In genomic region chr3:144827257-144827656, GRCm38 (mm10) we compare ENCODE assay signal across 32 mouse cellular contexts. TPM values are rescaled to one million over a fixed set of nuclear protein-coding genes. Genes with fewer than 3 reads are reported as not detected.
A peak's percentile ranks its signal among the peaks of the same experiment; 100 is the strongest.
DNase-seq lines count a peak whose midpoint lies in the region; ATAC-seq and TF ChIP-seq lines count a peak whose summit lies in the region.
"Had no signal": no experiment of that assay in that cellular context is flagged by ENCODE, and none has a peak within 500 bp of the region (broad histone marks: within the 10 kb centered on the region; RNA-seq: fewer than 3 reads in every experiment).

No protein-coding gene starts in this region.

- no peak for DNase-seq in kidney, adult 2 months
- peak; percentile 9 for DNase-seq in kidney, postnatal 10 days
- DNase-seq in kidney, adult 18-20 months: no peak
- no peak for DNase-seq in MEL (ENCODE audit: low read depth, low spot score)
- no peak for DNase-seq in cerebellum, postnatal 36 days
- DNase-seq: adrenal gland, adult 2 months; adrenal gland, postnatal 25 days; cerebellum, adult 11-12 months; cerebellum, adult 8-10 months; cerebellum, postnatal 10 days; gastrocnemius, postnatal 10 days; gastrocnemius, postnatal 36 days; heart, adult 2 months; heart, postnatal 14 days; heart, postnatal 4 days had no signal

- no peak overlapping the region for H3K4me3 ChIP-seq in kidney, embryonic 15.5 days (replicated peaks)
- no peak overlapping the region for H3K4me3 ChIP-seq in kidney, adult 2 months (ENCODE audit: insufficient read depth, low read depth, low read length)
- no peak overlapping the region for H3K4me3 ChIP-seq in MEL (ENCODE audit: control insufficient read depth in 1 of 2, insufficient read depth in 1 of 2, low read depth in 2 of 2, low read length in 2 of 2)
- no peak overlapping the region for H3K4me3 ChIP-seq in liver, embryonic 12.5 days
- H3K4me3 ChIP-seq: forebrain, embryonic 10.5 days; forebrain, embryonic 13.5 days; heart, adult 2 months; heart, embryonic 10.5 days; heart, embryonic 13.5 days had no signal

- H3K36me3 ChIP-seq in kidney, embryonic 15.5 days: no peaks in the 10 kb centered on the region
- H3K36me3 ChIP-seq in kidney, adult 2 months (ENCODE audit: control insufficient read depth, insufficient read depth, low read length): no peaks in the 10 kb centered on the region
- peaks cover 0 to 5% of the 10 kb centered on the region in 2 experiments; a peak in 2 of 4 replicates for H3K36me3 ChIP-seq in MEL (ENCODE audit: control insufficient read depth in 1 of 2, insufficient read depth in 2 of 2, low read length in 2 of 2)
- H3K36me3 ChIP-seq in liver, embryonic 12.5 days: no peaks in the 10 kb centered on the region
- H3K36me3 ChIP-seq: forebrain, embryonic 10.5 days; heart, embryonic 10.5 days; heart, embryonic 13.5 days had no signal

- no peaks in the 10 kb centered on the region for H3K9me3 ChIP-seq in kidney, embryonic 15.5 days (replicated peaks)
- no peaks in the 10 kb centered on the region for H3K9me3 ChIP-seq in MEL (replicated peaks; ENCODE audit: insufficient read depth, low read length)
- no peaks in the 10 kb centered on the region for H3K9me3 ChIP-seq in liver, embryonic 12.5 days (replicated peaks)
- H3K9me3 ChIP-seq: forebrain, embryonic 10.5 days; forebrain, embryonic 13.5 days; heart, embryonic 10.5 days; heart, embryonic 13.5 days had no signal

- no peak for TF ChIP-seq CTCF in kidney, adult 2 months (conservative IDR thresholded peaks at IDR 0.05; ENCODE audit: insufficient read depth, insufficient read length, low read depth, low read length)
- no peak for TF ChIP-seq CTCF in MEL (IDR thresholded peaks at IDR 0.05 in 2 of 3, conservative IDR thresholded peaks at IDR 0.05 in 1 of 3; ENCODE audit: control insufficient read depth in 1 of 3, insufficient read depth in 1 of 3, low read depth in 2 of 3, low read length in 3 of 3, poor library complexity in 1 of 3, severe bottlenecking in 1 of 3)

- no peak for TF ChIP-seq EP300 in MEL (IDR thresholded peaks at IDR 0.05; ENCODE audit: low read depth in 1 of 2, low read length in 2 of 2)

- no peak overlapping the region for H3K9ac ChIP-seq in kidney, embryonic 15.5 days
- no peak overlapping the region for H3K9ac ChIP-seq in MEL (ENCODE audit: control insufficient read depth, low read depth, low read length, poor library complexity, severe bottlenecking)
- no peak overlapping the region for H3K9ac ChIP-seq in liver, embryonic 12.5 days
- H3K9ac ChIP-seq: forebrain, embryonic 13.5 days; heart, embryonic 13.5 days; hindbrain, embryonic 14.5 days had no signal

- no peaks in the 10 kb centered on the region for H3K27me3 ChIP-seq in kidney, embryonic 15.5 days
- no peaks in the 10 kb centered on the region for H3K27me3 ChIP-seq in kidney, adult 2 months (replicated peaks; ENCODE audit: control insufficient read depth, insufficient read depth, low read length)
- H3K27me3 ChIP-seq in MEL (ENCODE audit: control insufficient read depth in 1 of 2, insufficient read depth in 2 of 2, low read length in 2 of 2): no peaks in the 10 kb centered on the region
- no peaks in the 10 kb centered on the region for H3K27me3 ChIP-seq in liver, embryonic 12.5 days (replicated peaks)
- H3K27me3 ChIP-seq: forebrain, embryonic 13.5 days; heart, embryonic 13.5 days had no signal

- 50% methylated on average over 6 of the region's 6 CpGs for WGBS in kidney, embryonic 15.5 days
- WGBS in kidney, adult 2 months: 32% methylated on average over 6 of the region's 6 CpGs
- 67% methylated on average over 6 of the region's 6 CpGs for WGBS in liver, embryonic 12.5 days (ENCODE audit: insufficient replicate concordance)

- no peak overlapping the region for H3K27ac ChIP-seq in kidney, embryonic 15.5 days
- H3K27ac ChIP-seq in kidney, adult 2 months (ENCODE audit: insufficient read depth, low read depth, low read length): no peak overlapping the region
- H3K27ac ChIP-seq in MEL (ENCODE audit: control insufficient read depth, low read depth, low read length): no peak overlapping the region
- no peak overlapping the region for H3K27ac ChIP-seq in liver, embryonic 12.5 days
- H3K27ac ChIP-seq: forebrain, embryonic 10.5 days; forebrain, embryonic 13.5 days; heart, adult 2 months; heart, embryonic 10.5 days; heart, embryonic 13.5 days; hindbrain, embryonic 14.5 days; hindbrain, postnatal 0 days had no signal

- H3K79me2 ChIP-seq in MEL (ENCODE audit: control insufficient read depth, insufficient read depth, low read length, poor library complexity): no peaks in the 10 kb centered on the region

- H3K4me1 ChIP-seq in kidney, embryonic 15.5 days: no peaks in the 10 kb centered on the region
- H3K4me1 ChIP-seq in kidney, adult 2 months (ENCODE audit: control insufficient read depth, insufficient read depth, low read length): no peaks in the 10 kb centered on the region
- peaks cover 2 to 6% of the 10 kb centered on the region in 2 experiments; a peak in 2 of 4 replicates for H3K4me1 ChIP-seq in MEL (ENCODE audit: control insufficient read depth in 1 of 2, insufficient read depth in 2 of 2, low read length in 2 of 2)
- H3K4me1 ChIP-seq in liver, embryonic 12.5 days: no peaks in the 10 kb centered on the region
- H3K4me1 ChIP-seq: forebrain, embryonic 10.5 days; forebrain, embryonic 13.5 days; heart, embryonic 10.5 days; heart, embryonic 13.5 days had no signal

- H3K4me2 ChIP-seq in kidney, embryonic 15.5 days: no peak overlapping the region
- no peak overlapping the region for H3K4me2 ChIP-seq in liver, embryonic 12.5 days
- H3K4me2 ChIP-seq: forebrain, embryonic 13.5 days; heart, embryonic 13.5 days; hindbrain, embryonic 14.5 days had no signal

- peak; percentile 78; the same call in 1 of the 2 replicates for ATAC-seq in kidney, embryonic 15.5 days (replicated peaks; ENCODE audit: low FRiP score)
- ATAC-seq in megakaryocyte-erythroid progenitor cell, adult 5-6 weeks (replicated peaks; ENCODE audit: low FRiP score, low TSS enrichment, poor library complexity, severe bottlenecking): peak; percentile 27
- no peak for ATAC-seq in liver, embryonic 12.5 days
- ATAC-seq: CD4-positive, CD25-positive, alpha-beta regulatory T cell, adult 4 months; forebrain, embryonic 13.5 days; forebrain, embryonic 16.5 days; hindbrain, postnatal 0 days had no signal

- TF ChIP-seq RAD21 in MEL (IDR thresholded peaks at IDR 0.05; ENCODE audit: low read depth, low read length): no peak

- TF ChIP-seq POLR2A in kidney, adult 2 months (IDR thresholded peaks at IDR 0.05; ENCODE audit: low read depth, low read length): no peak
- no peak for TF ChIP-seq POLR2A in MEL (IDR thresholded peaks at IDR 0.05; ENCODE audit: control insufficient read depth in 1 of 2, insufficient read depth in 1 of 2, low read depth in 1 of 2, low read length in 2 of 2, poor library complexity in 1 of 2)

TF ChIP-seq in MEL, 35 proteins besides CTCF, POLR2A, EP300 and RAD21:
- TF ChIP-seq TCF12 (IDR thresholded peaks at IDR 0.05; ENCODE audit: low read depth, low read length) (no peak), SMC3 (IDR thresholded peaks at IDR 0.05; ENCODE audit: low read depth, low read length) (0 out of 2 replicates have a peak, but pooled peaks have one; percentile 4)
TF ChIP-seq in MEL: peak in this region for 1.

RNA-seq across cellular contexts. Expression of gene Clca3a2, which starts 8.0 kb away (rescaled TPM):
- polyA plus RNA-seq in kidney, embryonic 15.5 days (2015; fragmentation: Nextera tagmentation; extraction: Ambion mirVana): 0.38 and 0.41 TPM in 2 replicates
- polyA plus RNA-seq in kidney, adult 2 months (2012; rRNA removed): 0.63 and 0.75 TPM in 2 replicates
- total RNA-seq in MEL (2012; rRNA removed): 0.08 and 0.13 TPM in 2 replicates
- 1 to 10 TPM in 1 of 2 experiments, not detected in 1; 1.5 TPM for polyA plus RNA-seq in MEL (2012; ENCODE audit: insufficient read depth in 1 of 2, insufficient read length in 2 of 2, low read depth in 1 of 2, low replicate concordance in 2 of 2, missing spikeins in 1 of 2)
- not detected in 2 replicates for total RNA-seq in megakaryocyte-erythroid progenitor cell, adult 5-6 weeks (2014; fragmentation: Nextera tagmentation)
- total RNA-seq in megakaryocyte-erythroid progenitor cell, adult 5-6 weeks (2017): not detected in 2 replicates
- polyA plus RNA-seq in liver, embryonic 12.5 days (2016; fragmentation: Nextera tagmentation; extraction: Ambion mirVana): not detected in 2 replicates
- total RNA-seq: adrenal gland, adult 2 months; adrenal gland, postnatal 25 days; gastrocnemius, adult 18-20 months; gastrocnemius, postnatal 10 days; gastrocnemius, postnatal 36 days; granulocyte monocyte progenitor cell, adult 5-6 weeks had no signal
- polyA plus RNA-seq: adrenal gland, adult 2 months; C2C12; CD4-positive, CD25-positive, alpha-beta regulatory T cell, adult 4 months; embryonic facial prominence, embryonic 11.5 days; forebrain, embryonic 10.5 days; forebrain, embryonic 16.5 days; hindbrain, embryonic 14.5 days had no signal

RNA-seq across cellular contexts. Expression of gene Clca3b, which starts 21.9 kb away (rescaled TPM):
- polyA plus RNA-seq in kidney, embryonic 15.5 days (2015; fragmentation: Nextera tagmentation; extraction: Ambion mirVana): 0.04 and 0.14 TPM in 2 replicates
- polyA plus RNA-seq in kidney, adult 2 months (2012; rRNA removed): not detected in 2 replicates
- not detected in 2 replicates for total RNA-seq in MEL (2012; rRNA removed)
- polyA plus RNA-seq in MEL (2012; ENCODE audit: insufficient read depth in 1 of 2, insufficient read length in 2 of 2, low read depth in 1 of 2, low replicate concordance in 2 of 2, missing spikeins in 1 of 2): under 1 TPM in 1 of 2 experiments, not detected in 1; 0.11 TPM
- not detected in 2 replicates for total RNA-seq in megakaryocyte-erythroid progenitor cell, adult 5-6 weeks (2014; fragmentation: Nextera tagmentation)
- not detected in 2 replicates for total RNA-seq in megakaryocyte-erythroid progenitor cell, adult 5-6 weeks (2017)
- polyA plus RNA-seq in liver, embryonic 12.5 days (2016; fragmentation: Nextera tagmentation; extraction: Ambion mirVana): not detected in 2 replicates
- total RNA-seq: adrenal gland, adult 2 months; adrenal gland, postnatal 25 days; gastrocnemius, adult 18-20 months; gastrocnemius, postnatal 10 days; gastrocnemius, postnatal 36 days; granulocyte monocyte progenitor cell, adult 5-6 weeks; heart, adult 2 months; heart, postnatal 14 days; heart, postnatal 4 days; hindbrain, postnatal 0 days had no signal
- polyA plus RNA-seq: adrenal gland, adult 2 months; brain, embryonic 14.5 days; CD4-positive, CD25-positive, alpha-beta regulatory T cell, adult 4 months; embryonic facial prominence, embryonic 11.5 days; forebrain, embryonic 10.5 days; forebrain, embryonic 13.5 days; forebrain, embryonic 16.5 days; heart, embryonic 10.5 days; heart, embryonic 13.5 days; hindbrain, embryonic 11.5 days; hindbrain, embryonic 14.5 days; hindbrain, postnatal 0 days had no signal
